Mouse (Mus musculus): ENCODE measurements around the gene Sv2b. TPM values are rescaled to one million over a fixed set of nuclear protein-coding genes. Genes with fewer than 3 reads are reported as not detected.

Sv2b gene
- polyA plus RNA-seq, 1 experiment from 2014 or later: 4.2 TPM

GRCm38 (mm10) chr7:75259945-75260344 is 49.1 kb downstream of the Sv2b start:
- Histone ChIP-seq H3K9ac (ENCODE audit: low read length) (no peak overlapping the region), H3K4me1 (ENCODE audit: control insufficient read depth, insufficient read depth, low read length) (no peaks in the 10 kb centered on the region), H3K36me3 (ENCODE audit: control insufficient read depth, insufficient read depth, low read length) (no peaks in the 10 kb centered on the region), H3K4me3 (ENCODE audit: low read depth, low read length) (no peak overlapping the region), H3K27ac (ENCODE audit: low read depth, low read length) (no peak overlapping the region), H3K27me3 (ENCODE audit: control insufficient read depth, insufficient read depth, low read length) (no peaks in the 10 kb centered on the region), H3K4me2 (ENCODE audit: low read depth) (no peak overlapping the region), H3K9me3 (ENCODE audit: control insufficient read depth, low read length) (no peaks in the 10 kb centered on the region)
- DNase-seq (ENCODE audit: low spot score) (no peak), ATAC-seq (ENCODE audit: insufficient read depth, low FRiP score, low TSS enrichment) (no peak)
- WGBS: 26% methylated on average over 3 of the region's 3 CpGs

- Histone ChIP-seq H3K9me3 (ENCODE audit: control insufficient read depth, low read length) (no peaks in the 10 kb centered on the region), H3K4me1 (ENCODE audit: control insufficient read depth, insufficient read depth, low read length) (no peaks in the 10 kb centered on the region), H3K27ac (ENCODE audit: low read depth, low read length) (no peak overlapping the region), H3K4me2 (ENCODE audit: low read depth) (no peak overlapping the region), H3K36me3 (ENCODE audit: control insufficient read depth, insufficient read depth, low read length) (no peaks in the 10 kb centered on the region), H3K4me3 (ENCODE audit: low read depth, low read length) (no peak overlapping the region), H3K9ac (ENCODE audit: low read length) (no peak overlapping the region), H3K27me3 (ENCODE audit: control insufficient read depth, insufficient read depth, low read length) (no peaks in the 10 kb centered on the region)
- 92% methylated on average over 8 of the region's 8 CpGs for WGBS
- ATAC-seq (ENCODE audit: insufficient read depth, low FRiP score, low TSS enrichment): no peak
- DNase-seq (ENCODE audit: low spot score): no peak
These were observed 55.3 kb downstream of the Sv2b start for GRCm38 (mm10) chr7:75253611-75254250.

- Histone ChIP-seq H3K36me3 (ENCODE audit: control insufficient read depth, insufficient read depth, low read length) (no peaks in the 10 kb centered on the region), H3K9me3 (ENCODE audit: control insufficient read depth, low read length) (no peaks in the 10 kb centered on the region), H3K27ac (ENCODE audit: low read depth, low read length) (no peak overlapping the region), H3K4me2 (ENCODE audit: low read depth) (no peak overlapping the region), H3K4me1 (ENCODE audit: control insufficient read depth, insufficient read depth, low read length) (no peaks in the 10 kb centered on the region), H3K4me3 (ENCODE audit: low read depth, low read length) (no peak overlapping the region), H3K27me3 (ENCODE audit: control insufficient read depth, insufficient read depth, low read length) (no peaks in the 10 kb centered on the region), H3K9ac (ENCODE audit: low read length) (no peak overlapping the region)
- 53% methylated on average over 8 of the region's 8 CpGs for WGBS
- ATAC-seq (ENCODE audit: insufficient read depth, low FRiP score, low TSS enrichment): no peak
- no peak for DNase-seq (ENCODE audit: low spot score)
These were observed 68.1 kb downstream of the Sv2b start for GRCm38 (mm10) chr7:75240754-75241507.

- Histone ChIP-seq H3K36me3 (ENCODE audit: control insufficient read depth, insufficient read depth, low read length) (no peaks in the 10 kb centered on the region), H3K9me3 (ENCODE audit: control insufficient read depth, low read length) (no peaks in the 10 kb centered on the region), H3K4me1 (ENCODE audit: control insufficient read depth, insufficient read depth, low read length) (no peaks in the 10 kb centered on the region), H3K27me3 (ENCODE audit: control insufficient read depth, insufficient read depth, low read length) (no peaks in the 10 kb centered on the region), H3K4me3 (ENCODE audit: low read depth, low read length) (no peak overlapping the region), H3K27ac (ENCODE audit: low read depth, low read length) (no peak overlapping the region), H3K9ac (ENCODE audit: low read length) (no peak overlapping the region), H3K4me2 (ENCODE audit: low read depth) (no peak overlapping the region)
- 85% methylated on average over 1 of the region's 1 CpGs for WGBS
- DNase-seq (ENCODE audit: low spot score) (no peak), ATAC-seq (ENCODE audit: insufficient read depth, low FRiP score, low TSS enrichment) (no peak)
These were observed 72.7 kb downstream of the Sv2b start for GRCm38 (mm10) chr7:75236386-75236785.

GRCm38 (mm10) chr7:75224206-75224605 is 84.9 kb downstream of the Sv2b start:
- H3K4me1 ChIP-seq (ENCODE audit: control insufficient read depth, insufficient read depth, low read length): no peaks in the 10 kb centered on the region
- H3K9me3 ChIP-seq (ENCODE audit: control insufficient read depth, low read length): no peaks in the 10 kb centered on the region
- no peak for ATAC-seq (ENCODE audit: insufficient read depth, low FRiP score, low TSS enrichment)
- H3K27ac ChIP-seq (ENCODE audit: low read depth, low read length): no peak overlapping the region
- H3K9ac ChIP-seq (ENCODE audit: low read length): no peak overlapping the region
- no peak overlapping the region for H3K4me3 ChIP-seq (ENCODE audit: low read depth, low read length)
- no peak overlapping the region for H3K4me2 ChIP-seq (ENCODE audit: low read depth)
- DNase-seq (ENCODE audit: low spot score): no peak
- WGBS: 93% methylated on average over 4 of the region's 4 CpGs
- no peaks in the 10 kb centered on the region for H3K27me3 ChIP-seq (ENCODE audit: control insufficient read depth, insufficient read depth, low read length)
- no peaks in the 10 kb centered on the region for H3K36me3 ChIP-seq (ENCODE audit: control insufficient read depth, insufficient read depth, low read length)

GRCm38 (mm10) chr7:75222704-75223431 is 86.2 kb downstream of the Sv2b start:
- no peak overlapping the region for H3K27ac ChIP-seq (ENCODE audit: low read depth, low read length)
- WGBS: 78% methylated on average over 7 of the region's 7 CpGs
- no peaks in the 10 kb centered on the region for H3K9me3 ChIP-seq (ENCODE audit: control insufficient read depth, low read length)
- no peak overlapping the region for H3K4me2 ChIP-seq (ENCODE audit: low read depth)
- H3K9ac ChIP-seq (ENCODE audit: low read length): no peak overlapping the region
- H3K4me3 ChIP-seq (ENCODE audit: low read depth, low read length): no peak overlapping the region
- ATAC-seq (ENCODE audit: insufficient read depth, low FRiP score, low TSS enrichment) (no peak), DNase-seq (ENCODE audit: low spot score) (no peak)
- H3K36me3 ChIP-seq (ENCODE audit: control insufficient read depth, insufficient read depth, low read length): no peaks in the 10 kb centered on the region
- H3K4me1 ChIP-seq (ENCODE audit: control insufficient read depth, insufficient read depth, low read length): no peaks in the 10 kb centered on the region
- no peaks in the 10 kb centered on the region for H3K27me3 ChIP-seq (ENCODE audit: control insufficient read depth, insufficient read depth, low read length)

GRCm38 (mm10) chr7:75220786-75221185 is 88.3 kb downstream of the Sv2b start:
- no peaks in the 10 kb centered on the region for H3K9me3 ChIP-seq (ENCODE audit: control insufficient read depth, low read length)
- no peak for ATAC-seq (ENCODE audit: insufficient read depth, low FRiP score, low TSS enrichment)
- H3K27me3 ChIP-seq (ENCODE audit: control insufficient read depth, insufficient read depth, low read length): no peaks in the 10 kb centered on the region
- DNase-seq (ENCODE audit: low spot score): no peak
- WGBS: 47% methylated on average over 1 of the region's 1 CpGs
- H3K4me2 ChIP-seq (ENCODE audit: low read depth): no peak overlapping the region
- no peak overlapping the region for H3K4me3 ChIP-seq (ENCODE audit: low read depth, low read length)
- H3K27ac ChIP-seq (ENCODE audit: low read depth, low read length): no peak overlapping the region
- no peaks in the 10 kb centered on the region for H3K36me3 ChIP-seq (ENCODE audit: control insufficient read depth, insufficient read depth, low read length)
- no peaks in the 10 kb centered on the region for H3K4me1 ChIP-seq (ENCODE audit: control insufficient read depth, insufficient read depth, low read length)
- H3K9ac ChIP-seq (ENCODE audit: low read length): no peak overlapping the region

- DNase-seq (ENCODE audit: low spot score): no peak
- no peak overlapping the region for H3K4me2 ChIP-seq (ENCODE audit: low read depth)
- H3K4me3 ChIP-seq (ENCODE audit: low read depth, low read length): no peak overlapping the region
- H3K9me3 ChIP-seq (ENCODE audit: control insufficient read depth, low read length): no peaks in the 10 kb centered on the region
- no peaks in the 10 kb centered on the region for H3K36me3 ChIP-seq (ENCODE audit: control insufficient read depth, insufficient read depth, low read length)
- ATAC-seq (ENCODE audit: insufficient read depth, low FRiP score, low TSS enrichment): no peak
- no peaks in the 10 kb centered on the region for H3K27me3 ChIP-seq (ENCODE audit: control insufficient read depth, insufficient read depth, low read length)
- no peaks in the 10 kb centered on the region for H3K4me1 ChIP-seq (ENCODE audit: control insufficient read depth, insufficient read depth, low read length)
- H3K27ac ChIP-seq (ENCODE audit: low read depth, low read length): no peak overlapping the region
- H3K9ac ChIP-seq (ENCODE audit: low read length): no peak overlapping the region
These were observed 88.8 kb downstream of the Sv2b start for GRCm38 (mm10) chr7:75220296-75220695.
